8 mouse cellular contexts compared by ENCODE assay signal in the genomic region with DNA sequence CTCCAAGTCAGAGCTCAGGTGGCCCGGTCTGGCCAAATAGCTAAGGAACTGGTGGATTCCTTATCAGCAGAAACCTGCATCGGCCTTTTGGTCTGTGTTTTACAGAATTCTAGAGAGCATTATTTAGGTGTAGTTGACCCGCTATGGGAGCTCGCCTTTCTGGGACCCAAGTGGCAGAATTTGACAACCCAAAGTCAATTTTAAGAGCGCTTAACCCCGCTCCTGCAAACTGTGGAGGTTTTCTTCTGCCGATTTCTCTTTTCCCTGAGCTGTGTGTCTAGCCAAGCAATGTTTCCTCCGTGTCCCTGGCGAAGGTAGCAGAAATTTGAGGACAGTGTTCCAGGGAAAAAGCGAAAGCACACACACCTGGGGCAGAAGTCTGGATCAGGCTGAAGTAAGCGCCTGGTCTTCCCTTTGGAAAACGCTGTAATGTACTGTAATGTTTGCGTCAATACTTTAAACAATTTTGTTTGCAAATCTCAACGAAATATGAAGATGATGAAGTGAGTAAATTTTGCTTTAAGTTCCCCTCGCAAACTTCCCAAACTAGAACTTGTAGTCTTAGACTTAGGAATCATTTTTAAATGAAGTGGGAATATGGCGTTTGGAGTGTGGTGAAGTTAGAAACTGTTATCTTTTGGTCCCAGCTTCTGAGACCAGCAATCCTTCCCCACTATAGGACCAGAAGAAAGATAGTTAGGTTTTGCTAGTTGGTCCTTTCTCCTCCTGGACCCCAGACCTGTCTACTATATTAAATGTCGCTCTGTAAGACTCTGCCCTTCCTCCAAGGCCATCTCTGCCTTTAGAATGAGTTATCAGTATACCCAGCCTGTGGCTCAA. TPM values are rescaled to one million over a fixed set of nuclear protein-coding genes. Genes with fewer than 3 reads are reported as not detected.
DNase-seq lines count a peak whose midpoint lies in the region; ATAC-seq and TF ChIP-seq lines count a peak whose summit lies in the region.

No protein-coding gene starts in this region.

- H3K9me3 ChIP-seq in kidney, embryonic 16.5 days (ENCODE audit: low read length) = no peaks in the 10 kb centered on the region
- no peaks in the 10 kb centered on the region for H3K9me3 ChIP-seq in forebrain, embryonic 13.5 days (replicated peaks)
- H3K9me3 ChIP-seq in limb, embryonic 12.5 days = no peaks in the 10 kb centered on the region

- peaks cover 21% of the 10 kb centered on the region for H3K4me1 ChIP-seq in kidney, embryonic 16.5 days (ENCODE audit: insufficient read depth, low read length)
- peaks cover 28% of the 10 kb centered on the region for H3K4me1 ChIP-seq in forebrain, embryonic 13.5 days
- H3K4me1 ChIP-seq in limb, embryonic 12.5 days (replicated peaks) = peaks cover 25% of the 10 kb centered on the region

- intact Hi-C loops in left cerebral cortex, adult 2 months (cut with DNase I) = loop anchor here (5.0 kb wide), 1 partner anchor 1126 kb away; no protein-coding TSS in a partner anchor

- DNase-seq in kidney, postnatal 25 days = no peak
- peak; percentile 46 for DNase-seq in retina, embryonic 14.5 days (ENCODE audit: low spot score)
- no peak for DNase-seq in cerebellum, adult 9-11 months
- DNase-seq in left cerebral cortex, adult 2 months (ENCODE audit: extremely low spot score in 1 of 2, low spot score in 2 of 2) = no peak
- DNase-seq in kidney, postnatal 36 days = no peak

- H3K36me3 ChIP-seq in kidney, embryonic 16.5 days (ENCODE audit: insufficient read depth, low read length) = no peaks in the 10 kb centered on the region
- H3K36me3 ChIP-seq in forebrain, embryonic 13.5 days (ENCODE audit: poor library complexity, severe bottlenecking) = no peaks in the 10 kb centered on the region
- H3K36me3 ChIP-seq in limb, embryonic 12.5 days = no peaks in the 10 kb centered on the region

- peaks cover 95% of the 10 kb centered on the region for H3K27me3 ChIP-seq in kidney, embryonic 16.5 days (ENCODE audit: insufficient read depth, low read length)
- peaks cover 95% of the 10 kb centered on the region for H3K27me3 ChIP-seq in forebrain, embryonic 13.5 days
- H3K27me3 ChIP-seq in limb, embryonic 12.5 days = peaks cover 92% of the 10 kb centered on the region

- H3K9ac ChIP-seq in kidney, embryonic 16.5 days (replicated peaks; ENCODE audit: low read length) = no peak overlapping the region
- H3K9ac ChIP-seq in forebrain, embryonic 13.5 days = no peak overlapping the region
- no peak overlapping the region for H3K9ac ChIP-seq in limb, embryonic 12.5 days (replicated peaks)

- 3% methylated on average over 17 of the region's 17 CpGs for WGBS in kidney, embryonic 16.5 days
- 3% methylated on average over 17 of the region's 17 CpGs for WGBS in forebrain, embryonic 13.5 days
- 2% methylated on average over 17 of the region's 17 CpGs for WGBS in limb, embryonic 12.5 days

- no peak overlapping the region for H3K27ac ChIP-seq in kidney, embryonic 16.5 days (ENCODE audit: low read length)
- H3K27ac ChIP-seq in forebrain, embryonic 13.5 days = no peak overlapping the region
- no peak overlapping the region for H3K27ac ChIP-seq in limb, embryonic 12.5 days
- no peak overlapping the region for H3K27ac ChIP-seq in left cerebral cortex, adult 2 months

- H3K4me2 ChIP-seq in kidney, embryonic 16.5 days (replicated peaks; ENCODE audit: low read depth, low read length) = 0 out of 2 replicates have a peak overlapping the region, but pooled peaks have one; percentile 76
- peak overlapping the region; percentile 97 for H3K4me2 ChIP-seq in forebrain, embryonic 13.5 days
- peak overlapping the region; percentile 87 for H3K4me2 ChIP-seq in limb, embryonic 12.5 days

- peak overlapping the region; percentile 52; the same call in 1 of the 2 replicates for H3K4me3 ChIP-seq in kidney, embryonic 16.5 days (ENCODE audit: low read length)
- peak overlapping the region; percentile 51 for H3K4me3 ChIP-seq in forebrain, embryonic 13.5 days
- peak overlapping the region; percentile 51 for H3K4me3 ChIP-seq in limb, embryonic 12.5 days (replicated peaks)
- no peak overlapping the region for H3K4me3 ChIP-seq in left cerebral cortex, adult 2 months

- ATAC-seq in kidney, embryonic 16.5 days (ENCODE audit: low FRiP score, low TSS enrichment) = no peak
- ATAC-seq in forebrain, embryonic 13.5 days = no peak
- no peak for ATAC-seq in limb, embryonic 12.5 days (ENCODE audit: insufficient number of reproducible peaks, insufficient read depth, low FRiP score, low TSS enrichment, low read depth)

- no peak for TF ChIP-seq CTCF in left cerebral cortex, adult 2 months (IDR thresholded peaks at IDR 0.05)

RNA-seq across cellular contexts. Expression of a gene that starts 1.1 kb away (rescaled TPM):
- polyA plus RNA-seq in kidney, embryonic 16.5 days (2015; fragmentation: Nextera tagmentation; extraction: Ambion mirVana) = 0.50 and 0.67 TPM in 2 replicates
- 0.62 and 1.6 TPM in 2 replicates for polyA plus RNA-seq in forebrain, embryonic 13.5 days (2015; fragmentation: Nextera tagmentation; extraction: Ambion mirVana)
- polyA plus RNA-seq in limb, embryonic 12.5 days (2016; fragmentation: Nextera tagmentation; extraction: Ambion mirVana) = 26.3 and 28.9 TPM in 2 replicates
- total RNA-seq in left cerebral cortex, adult 2 months (2021) = not detected

Comparison
In these comparisons a context has a peak if more than half of its experiments do, and no peak if none do; other contexts are left out.
1. RNA of a gene that starts 1.1 kb away (polyA plus RNA-seq): 26.3 to 28.9 TPM in limb, embryonic 12.5 days; 0.50 to 0.67 TPM in kidney, embryonic 16.5 days and 0.62 to 1.6 TPM in forebrain, embryonic 13.5 days; every median in the first group is over 10 times any median in the second.
2. Peak in every context shown above with its lines, with median percentiles within 50 percentile points of each other: H3K4me2 ChIP-seq.